Mouse (Mus musculus) CD4-positive, CD25-positive, alpha-beta regulatory T cell, adult 9 weeks (primary cell): ENCODE results near the gene Hist1h2bl. TPM values are rescaled to one million over a fixed set of nuclear protein-coding genes. Genes with fewer than 3 reads are reported as not detected.

Source experiments
- polyA plus RNA-seq: library from polyadenylated mRNA; unstranded; fragments of 100-300 nt; shearing (Covaris generic); gene quantifications from one replicate; pipeline ENCODE4 v1.2.1, GENCODE M21; 2017

The Hist1h2bl gene
- not detected for polyA plus RNA-seq

GRCm38 (mm10) chr13:21715864-21716539 lies at the start of gene Hist1h2bl, which contains the start of gene Hist1h2ai:
Hist1h2bl (minus strand) TSS chr13:21716143.
Hist1h2ai (plus strand) TSS chr13:21716422.

GRCm38 (mm10) chr13:21753524-21754285 lies 37.8 kb upstream of the Hist1h2bl start, which contains the start of the genes Hist1h2ak and Hist1h2bn:
Hist1h2ak (minus strand) TSS chr13:21753827.
Hist1h2bn (plus strand) TSS chr13:21754123.

GRCm38 (mm10) chr13:21750159-21751017 lies 34.4 kb upstream of the Hist1h2bl start, which contains the start of gene Hist1h4k:
Hist1h4k (minus strand) TSS chr13:21750505.

DNA sequence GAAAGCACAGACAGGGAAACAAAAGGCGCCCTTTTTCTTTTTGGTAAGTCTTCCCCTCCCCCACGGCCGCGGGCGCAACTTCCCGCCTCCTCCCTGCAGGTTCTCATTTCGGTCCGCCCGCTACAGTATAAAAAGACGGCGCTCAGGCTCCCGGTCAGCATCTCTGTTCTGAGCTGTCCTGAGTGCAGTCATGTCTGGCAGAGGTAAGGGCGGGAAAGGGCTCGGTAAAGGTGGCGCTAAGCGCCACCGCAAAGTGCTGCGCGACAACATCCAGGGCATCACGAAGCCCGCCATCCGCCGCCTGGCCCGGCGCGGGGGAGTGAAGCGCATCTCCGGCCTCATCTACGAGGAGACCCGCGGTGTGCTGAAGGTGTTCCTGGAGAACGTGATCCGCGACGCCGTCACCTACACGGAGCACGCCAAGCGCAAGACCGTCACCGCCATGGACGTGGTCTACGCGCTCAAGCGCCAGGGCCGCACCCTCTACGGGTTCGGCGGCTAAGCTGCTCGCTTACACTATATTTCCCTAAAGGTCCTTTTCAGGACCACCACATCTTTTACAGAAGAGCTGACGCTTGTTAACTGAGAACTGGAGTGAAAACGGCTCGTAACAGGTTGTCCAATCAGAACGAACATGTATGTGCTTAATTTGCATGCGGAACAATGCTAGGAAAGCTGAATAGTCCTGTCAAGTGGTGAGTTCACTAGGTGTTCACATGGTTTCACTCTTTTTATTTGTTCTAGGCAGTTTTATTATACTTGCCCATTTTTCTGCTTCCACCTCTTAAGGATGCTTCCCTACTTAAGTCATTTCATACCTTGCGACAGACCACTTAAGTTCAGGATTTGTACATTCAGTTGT lies 19.2 kb upstream of the Hist1h2bl start, which contains the start of gene Hist1h4j:
TSS of gene Hist1h4j (plus strand) at position 159 of the 862 bp plus-strand sequence.

GRCm38 (mm10) chr13:21721757-21722372 lies 5.9 kb upstream of the Hist1h2bl start, which contains the start of gene Hist1h2bm:
Hist1h2bm (plus strand) TSS chr13:21722044.

DNA sequence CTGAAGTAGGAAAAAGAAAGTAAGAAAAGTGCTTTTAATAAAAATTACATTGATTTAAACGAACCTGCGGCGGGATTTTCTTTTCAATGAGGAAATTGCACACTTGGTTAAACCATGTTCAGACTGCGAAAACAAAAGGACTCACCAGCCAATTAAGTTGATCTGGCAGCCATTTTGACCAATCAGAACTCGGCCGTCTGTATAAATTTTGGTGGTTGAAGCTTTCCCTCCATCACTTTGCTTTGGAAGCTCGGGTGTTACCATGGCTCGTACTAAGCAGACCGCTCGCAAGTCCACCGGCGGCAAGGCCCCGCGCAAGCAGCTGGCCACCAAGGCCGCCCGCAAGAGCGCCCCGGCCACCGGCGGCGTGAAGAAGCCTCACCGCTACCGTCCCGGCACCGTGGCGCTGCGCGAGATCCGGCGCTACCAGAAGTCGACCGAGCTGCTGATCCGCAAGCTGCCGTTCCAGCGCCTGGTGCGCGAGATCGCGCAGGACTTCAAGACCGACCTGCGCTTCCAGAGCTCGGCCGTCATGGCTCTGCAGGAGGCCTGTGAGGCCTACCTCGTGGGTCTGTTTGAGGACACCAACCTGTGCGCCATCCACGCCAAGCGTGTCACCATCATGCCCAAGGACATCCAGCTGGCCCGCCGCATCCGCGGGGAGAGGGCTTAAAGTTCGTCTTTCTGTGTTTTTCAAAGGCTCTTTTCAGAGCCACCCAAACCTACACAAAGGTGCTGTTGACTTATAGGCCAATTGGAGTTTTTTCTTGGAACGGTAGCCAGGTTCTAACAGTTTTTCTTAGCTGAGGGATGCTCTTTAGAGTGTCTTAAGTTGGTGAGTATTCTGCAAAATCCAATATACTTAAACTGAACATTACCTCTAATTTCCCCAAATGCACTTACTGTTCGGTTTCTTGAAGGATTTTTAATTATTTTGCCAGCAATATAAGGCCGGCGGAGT lies 1.7 kb upstream of the Hist1h2bl start, which contains the start of gene Hist1h3h:
TSS of gene Hist1h3h (plus strand) at position 263 of the 961 bp plus-strand sequence.

DNA sequence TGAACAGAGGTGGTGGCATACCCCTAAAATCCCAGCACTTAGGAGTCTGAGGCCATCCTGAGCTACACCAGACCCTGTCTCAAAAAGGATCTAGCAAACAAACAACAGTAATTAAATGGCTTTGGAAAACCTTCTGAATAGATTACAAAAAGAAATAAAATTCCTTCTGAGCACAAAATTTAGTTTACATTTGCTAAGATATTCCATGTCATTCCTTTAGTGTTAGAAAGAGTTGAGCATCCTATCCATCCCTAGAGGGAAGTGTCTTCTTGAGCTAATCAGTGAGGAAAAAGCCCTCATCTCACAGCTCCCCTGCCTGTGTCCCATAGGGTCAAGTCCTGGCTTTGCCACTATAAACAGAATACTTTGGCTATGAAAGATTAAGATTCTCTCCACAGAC lies 18.1 kb downstream of the Hist1h2bl start, which contains the start of gene Olfr1359:
TSS of gene Olfr1359 (plus strand) at position 301 of the 400 bp plus-strand sequence.

GRCm38 (mm10) chr13:21677305-21677704 lies 38.6 kb downstream of the Hist1h2bl start, which contains the start of gene Olfr1360:
Olfr1360 (minus strand) TSS chr13:21677405.

Other genes with a start within 250 kb of the Hist1h2bl start
- gene Nkapl, start 247.6 kb downstream of the Hist1h2bl start, polyA plus RNA-seq: 0.25 TPM
- not detected for gene Zkscan4, start 237.2 kb downstream of the Hist1h2bl start, polyA plus RNA-seq
- gene Gm10065, start 236.7 kb downstream of the Hist1h2bl start, polyA plus RNA-seq: not detected
- 0.15 TPM for gene AK157302, start 220.9 kb downstream of the Hist1h2bl start, polyA plus RNA-seq
- gene Gm11273, start 214.7 kb downstream of the Hist1h2bl start, polyA plus RNA-seq: 23.5 TPM
- gene Zkscan8, start 185.0 kb downstream of the Hist1h2bl start, polyA plus RNA-seq: 7.7 TPM
- not detected for gene Olfr1366, start 173.3 kb downstream of the Hist1h2bl start, polyA plus RNA-seq
- not detected for gene Olfr1535, start 156.2 kb downstream of the Hist1h2bl start, polyA plus RNA-seq
- gene Olfr1364, start 134.4 kb downstream of the Hist1h2bl start, polyA plus RNA-seq: not detected
- not detected for gene Olfr1362, start 102.1 kb downstream of the Hist1h2bl start, polyA plus RNA-seq
- not detected for gene Olfr11, start 73.6 kb downstream of the Hist1h2bl start, polyA plus RNA-seq
- not detected for gene Olfr1361, start 52.8 kb downstream of the Hist1h2bl start, polyA plus RNA-seq
- not detected for gene Olfr1360, start 38.7 kb downstream of the Hist1h2bl start, polyA plus RNA-seq
- gene Olfr1359, start 18.0 kb downstream of the Hist1h2bl start, polyA plus RNA-seq: not detected
- not detected for gene Hist1h2ai, start 279 bp upstream of the Hist1h2bl start, polyA plus RNA-seq
- gene Hist1h3h, start 1.5 kb upstream of the Hist1h2bl start, polyA plus RNA-seq: not detected
- not detected for gene Hist1h2bm, start 5.9 kb upstream of the Hist1h2bl start, polyA plus RNA-seq
- not detected for gene Hist1h4j, start 18.9 kb upstream of the Hist1h2bl start, polyA plus RNA-seq
- gene Hist1h4k, start 34.4 kb upstream of the Hist1h2bl start, polyA plus RNA-seq: 25.5 TPM
- not detected for gene Hist1h2ak, start 37.7 kb upstream of the Hist1h2bl start, polyA plus RNA-seq
- 4.6 TPM for gene Hist1h2bn, start 38.0 kb upstream of the Hist1h2bl start, polyA plus RNA-seq
- gene Hist1h1b, start 64.5 kb upstream of the Hist1h2bl start, polyA plus RNA-seq: 4.1 TPM
- 0.91 TPM for gene Hist1h3i, start 67.2 kb upstream of the Hist1h2bl start, polyA plus RNA-seq
- gene Hist1h2an, start 71.1 kb upstream of the Hist1h2bl start, polyA plus RNA-seq: not detected
- not detected for gene Hist1h2bp, start 71.3 kb upstream of the Hist1h2bl start, polyA plus RNA-seq
- gene Hist1h2bq, start 94.1 kb upstream of the Hist1h2bl start, polyA plus RNA-seq: 5.5 TPM
- not detected for gene Hist1h2ao, start 94.3 kb upstream of the Hist1h2bl start, polyA plus RNA-seq
- 26.8 TPM for gene Hist1h4m, start 95.6 kb upstream of the Hist1h2bl start, polyA plus RNA-seq
- gene Hist1h4n, start 116.1 kb upstream of the Hist1h2bl start, polyA plus RNA-seq: not detected
- gene Hist1h2ap, start 117.4 kb upstream of the Hist1h2bl start, polyA plus RNA-seq: 44.7 TPM
- gene Hist1h2br, start 117.6 kb upstream of the Hist1h2bl start, polyA plus RNA-seq: 5.6 TPM
- 0.17 TPM for gene Zfp184, start 229.0 kb upstream of the Hist1h2bl start, polyA plus RNA-seq